Mouse (Mus musculus): ENCODE data around the gene Olfr295.

Olfr295 gene

DNA sequence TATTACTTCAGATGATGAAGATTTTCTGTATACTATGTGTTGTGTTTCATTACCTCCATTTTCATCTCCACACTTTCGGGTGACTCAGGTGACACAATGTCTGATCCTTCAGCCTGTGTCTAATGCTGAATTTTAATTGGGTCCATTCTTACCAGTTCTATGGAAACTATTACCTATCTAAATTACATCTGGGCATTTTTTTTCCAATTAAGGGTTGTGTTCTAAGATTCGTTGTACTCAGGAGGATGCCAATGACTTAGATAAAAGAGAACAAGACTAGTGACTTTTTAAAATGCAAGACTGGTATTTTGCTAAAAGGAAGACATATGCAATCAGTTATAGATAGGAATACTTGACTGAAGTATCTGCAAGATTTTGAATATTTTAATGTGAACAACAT lies at the start of gene Olfr295:
Gene Olfr295 (plus strand): TSS at position 301 of the 400 bp plus-strand sequence.
- DNase-seq (ENCODE audit: low spot score), result no peak

DNA sequence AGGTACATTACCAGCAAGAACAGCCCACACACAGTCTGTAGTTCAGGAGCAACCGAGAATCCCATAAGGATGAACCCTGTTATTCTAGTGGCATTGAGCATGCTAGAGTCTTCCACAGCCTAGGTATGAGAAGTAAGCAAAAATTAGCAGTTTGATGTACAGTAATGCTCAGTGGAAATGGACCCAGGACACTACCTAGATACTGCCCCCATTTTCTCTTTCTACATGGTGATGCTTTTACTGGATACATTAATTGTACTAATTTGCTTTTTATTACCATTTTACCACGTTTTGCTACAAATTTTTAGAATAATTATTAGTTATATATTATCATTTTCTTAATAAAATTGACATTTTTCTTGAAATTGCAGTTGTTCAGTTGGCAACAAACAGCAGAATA lies 32.9 kb downstream of the Olfr295 start, which contains the start of gene Olfr294:
Gene Olfr294 (minus strand): TSS at position 101 of the 400 bp plus-strand sequence.
- DNase-seq (ENCODE audit: low spot score), result no peak
